Mouse (Mus musculus) neural tube, embryonic 11.5 days (tissue): ENCODE results near the gene Arhgap9. TPM values are rescaled to one million over a fixed set of nuclear protein-coding genes. Genes with fewer than 3 reads are reported as not detected.

Experiments used
- ATAC-seq: fragments of 200-750 bp; cut with Nextera tagmentation; 2 replicates; pipeline ENCODE4 v1.8.0; 2017; ENCODE audit warnings: moderate number of reproducible peaks, mild to moderate bottlenecking, moderate TSS enrichment, moderate library complexity; ENCODE audit not compliant: insufficient read depth, low FRiP score, low TSS enrichment
- DNase-seq: peaks from one replicate; pipeline ENCODE4 v3.0.0-alpha.2; 2015; ENCODE audit warnings: low spot score
- H3K27ac ChIP-seq: fragments of 300-500 bp; sonication (generic); 2 replicates; pipeline ENCODE4 v1.5.1; 2014; ENCODE audit warnings: low read depth, mild to moderate bottlenecking, low read length
- H3K27me3 ChIP-seq: fragments of 300-500 bp; sonication (generic); 2 replicates; pipeline ENCODE4 v1.6.1; 2014; ENCODE audit warnings: mild to moderate bottlenecking, low read length, mixed read lengths; ENCODE audit not compliant: control insufficient read depth, insufficient read depth
- H3K36me3 ChIP-seq: fragments of 300-500 bp; sonication (generic); 2 replicates; pipeline ENCODE4 v1.6.1; 2014; ENCODE audit warnings: mild to moderate bottlenecking, low read length, moderate library complexity, mixed read lengths; ENCODE audit not compliant: control insufficient read depth, insufficient read depth
- H3K4me1 ChIP-seq: fragments of 300-500 bp; sonication (generic); 2 replicates; pipeline ENCODE4 v1.6.1; 2014; ENCODE audit warnings: low read length, mixed read lengths; ENCODE audit not compliant: control insufficient read depth, insufficient read depth
- H3K4me2 ChIP-seq: fragments of 300-500 bp; sonication (generic); 2 replicates; pipeline ENCODE4 v1.6.1; 2014; ENCODE audit warnings: low read depth, mild to moderate bottlenecking, moderate library complexity
- H3K4me3 ChIP-seq: fragments of 300-500 bp; sonication (generic); 2 replicates; pipeline ENCODE4 v1.5.1; 2014; ENCODE audit warnings: low read depth, low read length
- H3K9ac ChIP-seq: fragments of 300-500 bp; sonication (generic); 2 replicates; pipeline ENCODE4 v1.6.1; 2014; ENCODE audit warnings: mild to moderate bottlenecking, low read length
- H3K9me3 ChIP-seq: fragments of 300-500 bp; sonication (generic); 2 replicates; pipeline ENCODE4 v1.6.1; 2016; ENCODE audit warnings: low read length; ENCODE audit not compliant: control insufficient read depth
- WGBS: fragments of 180-500 bp; shearing (Covaris S2); extraction: QIAGEN DNeasy Blood & Tissue Kit; methylation state at CpG from one replicate; pipeline ENCODE4 v1.1.7; 2014; 5-methylcytosine and 5-hydroxymethylcytosine counted together
- polyA plus RNA-seq: library from polyadenylated mRNA; unstranded; fragments of >200 nt; fragmentation: Nextera tagmentation; extraction: Ambion mirVana; gene quantifications from 2 replicates; pipeline ENCODE4 v1.2.1, GENCODE M21; 2014

Arhgap9 gene
- polyA plus RNA-seq, 1 experiment from 2014 or later: 1.1 TPM

GRCm38 (mm10) chr10:127285644-127286043 lies 36.1 kb upstream of the Arhgap9 start:
- Histone ChIP-seq H3K27ac (no peak overlapping the region), H3K9me3 (no peaks in the 10 kb centered on the region), H3K4me1 (peaks cover 24% of the 10 kb centered on the region), H3K4me3 (no peak overlapping the region), H3K36me3 (peaks cover 37% of the 10 kb centered on the region), H3K9ac (no peak overlapping the region), H3K27me3 (no peaks in the 10 kb centered on the region), H3K4me2 (no peak overlapping the region)
- no peak for DNase-seq
- 74% methylated on average over 12 of the region's 13 CpGs for WGBS
- ATAC-seq: no peak

- WGBS: 78% methylated on average over 7 of the region's 7 CpGs
- no peak for ATAC-seq
- H3K27ac ChIP-seq: peak overlapping the region; percentile 35; the same call in 1 of the 2 replicates
Observed at GRCm38 (mm10) chr10:127286194-127286593, 35.6 kb upstream of the Arhgap9 start.

GRCm38 (mm10) chr10:127286730-127287129 lies 35.0 kb upstream of the Arhgap9 start:
- H3K9ac ChIP-seq: peak overlapping the region; percentile 85; the same call in 1 of the 2 replicates
- peaks cover 29% of the 10 kb centered on the region for H3K36me3 ChIP-seq
- no peaks in the 10 kb centered on the region for H3K9me3 ChIP-seq
- H3K27ac ChIP-seq: 0 out of 2 replicates have a peak overlapping the region, but pooled peaks have one; percentile 35
- H3K4me1 ChIP-seq: peaks cover 28% of the 10 kb centered on the region
- H3K4me3 ChIP-seq: peak overlapping the region; percentile 80; the same call in 1 of the 2 replicates
- peak overlapping the region; percentile 91 for H3K4me2 ChIP-seq
- DNase-seq (peak; percentile 40), ATAC-seq (no peak)
- H3K27me3 ChIP-seq: no peaks in the 10 kb centered on the region
- WGBS: 59% methylated on average over 7 of the region's 7 CpGs

More at GRCm38 (mm10) chr10:127286194-127286593, 35.6 kb upstream of the Arhgap9 start:
- H3K9ac ChIP-seq: no peak overlapping the region; the same call in 1 of the 2 replicates
- H3K9me3 ChIP-seq: no peaks in the 10 kb centered on the region
- H3K27me3 ChIP-seq: no peaks in the 10 kb centered on the region
- no peak for DNase-seq
- peak overlapping the region; percentile 91; the same call in 1 of the 2 replicates for H3K4me2 ChIP-seq
- peaks cover 35% of the 10 kb centered on the region for H3K36me3 ChIP-seq
- peaks cover 24% of the 10 kb centered on the region for H3K4me1 ChIP-seq
- no peak overlapping the region for H3K4me3 ChIP-seq

GRCm38 (mm10) chr10:127287271-127287935 lies 34.4 kb upstream of the Arhgap9 start:
- 71% methylated on average over 15 of the region's 15 CpGs for WGBS
- H3K36me3 ChIP-seq: peaks cover 25% of the 10 kb centered on the region
- H3K4me3 ChIP-seq: peak overlapping the region; percentile 80
- no peaks in the 10 kb centered on the region for H3K9me3 ChIP-seq
- DNase-seq (no peak), ATAC-seq (no peak)
- peak overlapping the region; percentile 85 for H3K9ac ChIP-seq
- H3K4me2 ChIP-seq: peak overlapping the region; percentile 91
- peaks cover 34% of the 10 kb centered on the region for H3K4me1 ChIP-seq
- H3K27me3 ChIP-seq: no peaks in the 10 kb centered on the region
- H3K27ac ChIP-seq: peak overlapping the region; percentile 90; the same call in 1 of the 2 replicates

GRCm38 (mm10) chr10:127287936-127288293 lies 33.8 kb upstream of the Arhgap9 start:
- ATAC-seq (no peak), DNase-seq (no peak)
- H3K4me1 ChIP-seq: peaks cover 34% of the 10 kb centered on the region
- H3K9me3 ChIP-seq: no peaks in the 10 kb centered on the region
- no peaks in the 10 kb centered on the region for H3K27me3 ChIP-seq
- peak overlapping the region; percentile 91 for H3K4me2 ChIP-seq
- peak overlapping the region; percentile 80 for H3K4me3 ChIP-seq
- peak overlapping the region; percentile 90 for H3K27ac ChIP-seq
- H3K9ac ChIP-seq: peak overlapping the region; percentile 85
- WGBS: 0% methylated on average over 3 of the region's 3 CpGs
- H3K36me3 ChIP-seq: peaks cover 20% of the 10 kb centered on the region

- no peaks in the 10 kb centered on the region for H3K27me3 ChIP-seq
- peak overlapping the region; percentile 91 for H3K4me2 ChIP-seq
- peaks cover 34% of the 10 kb centered on the region for H3K4me1 ChIP-seq
- peaks cover 21% of the 10 kb centered on the region for H3K36me3 ChIP-seq
- peak overlapping the region; percentile 90 for H3K27ac ChIP-seq
- H3K9me3 ChIP-seq: no peaks in the 10 kb centered on the region
- ATAC-seq: peak; percentile 1; the same call in 1 of the 2 replicates
- DNase-seq: no peak
- H3K4me3 ChIP-seq: peak overlapping the region; percentile 80
- under 1% methylated on average over 18 of the region's 28 CpGs for WGBS
- H3K9ac ChIP-seq: peak overlapping the region; percentile 85
Observed at GRCm38 (mm10) chr10:127288328-127288799, 33.4 kb upstream of the Arhgap9 start.

- H3K27me3 ChIP-seq: no peaks in the 10 kb centered on the region
- peak within 1 kb of the TSS; percentile 91 for H3K4me2 ChIP-seq
- DNase-seq (peak; percentile 88), ATAC-seq (peak; percentile 20)
- H3K4me3 ChIP-seq: peak within 1 kb of the TSS; percentile 80
- WGBS: 0% methylated on average over 21 of the region's 65 CpGs
- H3K36me3 ChIP-seq: peaks cover 16% of the 10 kb centered on the region
- H3K27ac ChIP-seq: peak within 1 kb of the TSS; percentile 90
- no peaks in the 10 kb centered on the region for H3K9me3 ChIP-seq
- H3K9ac ChIP-seq: peak within 1 kb of the TSS; percentile 85
- H3K4me1 ChIP-seq: peaks cover 34% of the 10 kb centered on the region
Observed at GRCm38 (mm10) chr10:127288800-127289572, 32.8 kb upstream of the Arhgap9 start, which contains the start of gene Mbd6. Gene Mbd6, minus strand, starts transcription at chr10:127289018.

- 0 out of 2 replicates have a peak, but pooled peaks have one; percentile 3 for ATAC-seq
Observed at GRCm38 (mm10) chr10:127289573-127290191, 32.1 kb upstream of the Arhgap9 start.

More at GRCm38 (mm10) chr10:127289573-127290191, 32.1 kb upstream of the Arhgap9 start:
- Histone ChIP-seq H3K9ac (peak overlapping the region; percentile 32), H3K4me3 (peak overlapping the region; percentile 80), H3K36me3 (peaks cover 19% of the 10 kb centered on the region), H3K4me2 (peak overlapping the region; percentile 91), H3K27me3 (no peaks in the 10 kb centered on the region), H3K4me1 (peaks cover 34% of the 10 kb centered on the region), H3K27ac (peak overlapping the region; percentile 90), H3K9me3 (no peaks in the 10 kb centered on the region)
- no peak for DNase-seq
- WGBS: 2% methylated on average over 15 of the region's 15 CpGs
